Mouse (Mus musculus): Measurements from ENCODE around the gene Sall1. TPM values are rescaled to one million over a fixed set of nuclear protein-coding genes. Genes with fewer than 3 reads are reported as not detected.

Gene Sall1
- polyA plus RNA-seq, 1 experiment = 60.4 TPM

DNA sequence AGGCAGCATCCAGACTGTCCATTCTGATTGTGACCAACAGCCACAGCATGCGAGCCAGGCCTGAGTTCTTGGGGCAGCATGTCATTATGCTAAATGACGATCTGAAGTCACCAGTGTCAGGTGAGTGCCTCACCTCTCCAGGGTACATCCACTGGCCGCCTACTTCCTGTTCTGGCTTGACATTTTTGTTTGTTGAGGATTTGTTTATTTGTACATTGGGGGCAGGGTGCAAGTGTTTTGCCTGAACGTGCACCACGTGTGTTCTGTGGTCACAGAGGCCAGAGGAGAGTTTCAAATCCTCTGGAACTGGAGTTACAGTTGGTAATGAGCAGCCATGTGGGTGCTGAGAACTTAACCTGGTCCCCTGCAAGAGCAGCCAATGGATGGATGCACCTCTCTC is 60.5 kb downstream of the Sall1 start:
- H3K27ac ChIP-seq (ENCODE audit: insufficient read depth, low read length) = no peak overlapping the region
- no peak for TF ChIP-seq EP300 (IDR thresholded peaks at IDR 0.05; ENCODE audit: insufficient read depth, low read depth, low read length)
- no peak for TF ChIP-seq CTCF (IDR thresholded peaks at IDR 0.05; ENCODE audit: low read depth, low read length)
- TF ChIP-seq POLR2A (IDR thresholded peaks at IDR 0.05; ENCODE audit: insufficient read depth, low read length) = no peak

More for the DNA sequence above, 60.5 kb downstream of the Sall1 start:
- Histone ChIP-seq H3K4me1 (ENCODE audit: control insufficient read depth, insufficient read depth, low read length) (no peaks in the 10 kb centered on the region), H3K9ac (ENCODE audit: low read depth, poor library complexity, severe bottlenecking) (no peak overlapping the region), H3K4me3 (ENCODE audit: low read depth, low read length) (no peak overlapping the region), H3K36me3 (ENCODE audit: control insufficient read depth, insufficient read depth, low read length, poor library complexity, severe bottlenecking) (no peaks in the 10 kb centered on the region), H3K27me3 (ENCODE audit: control insufficient read depth, insufficient read depth, low read length, poor library complexity, severe bottlenecking) (no peaks in the 10 kb centered on the region), H3K9me3 (replicated peaks; ENCODE audit: control insufficient read depth, insufficient read depth, low read length, poor library complexity, severe bottlenecking) (0 out of 2 replicates have a peak, but pooled peaks cover 11% of the 10 kb centered on the region)

All from ES-Bruce4 (cell line).